Mouse (Mus musculus) layer of hippocampus, postnatal 14 days (tissue): ENCODE results near the gene Agtpbp1. TPM values are rescaled to one million over a fixed set of nuclear protein-coding genes. Genes with fewer than 3 reads are reported as not detected.

Experiments
- DNase-seq, 2 experiments: peaks; one replicate each; pipeline ENCODE4 v3.0.0; 2021 to 2022; ENCODE audit warnings: low spot score in 2 of 2, mixed read lengths in 1 of 2
- total RNA-seq, 2 experiments: library from RNA; stranded (reverse); gene quantifications; 2 replicates each; pipeline ENCODE4 v1.2.3; 2021

Gene Agtpbp1
- total RNA-seq, 2 experiments from 2014 or later = 347 to 349 TPM

- DNase-seq = no peak
Measured at GRCm38 (mm10) chr13:59535746-59536145, 49.3 kb downstream of the Agtpbp1 start.

GRCm38 (mm10) chr13:59534301-59534700 is 50.7 kb downstream of the Agtpbp1 start:
- peak in 1 of 2 experiments; percentile 17 for DNase-seq

GRCm38 (mm10) chr13:59533331-59533730 is 51.7 kb downstream of the Agtpbp1 start:
- no peak for DNase-seq

- no peak for DNase-seq
Measured at GRCm38 (mm10) chr13:59531203-59531602, 53.8 kb downstream of the Agtpbp1 start.

GRCm38 (mm10) chr13:59530491-59530890 is 54.5 kb downstream of the Agtpbp1 start:
- no peak for DNase-seq

GRCm38 (mm10) chr13:59521271-59522064 is 63.6 kb downstream of the Agtpbp1 start:
- DNase-seq = no peak

- DNase-seq = no peak
Measured at GRCm38 (mm10) chr13:59520834-59521233, 64.2 kb downstream of the Agtpbp1 start.

- DNase-seq = no peak
Measured at GRCm38 (mm10) chr13:59519479-59519878, 65.5 kb downstream of the Agtpbp1 start.

GRCm38 (mm10) chr13:59518016-59518415 is 67.0 kb downstream of the Agtpbp1 start:
- no peak for DNase-seq

GRCm38 (mm10) chr13:59515074-59515473 is 70.0 kb downstream of the Agtpbp1 start:
- DNase-seq = no peak

GRCm38 (mm10) chr13:59509644-59510366 is 75.2 kb downstream of the Agtpbp1 start:
- DNase-seq = no peak

- DNase-seq = no peak
Measured at GRCm38 (mm10) chr13:59508584-59508983, 76.4 kb downstream of the Agtpbp1 start.

GRCm38 (mm10) chr13:59506450-59506849 is 78.6 kb downstream of the Agtpbp1 start:
- no peak for DNase-seq

GRCm38 (mm10) chr13:59505867-59506266 is 79.2 kb downstream of the Agtpbp1 start:
- peak; percentile 39 to 46 for DNase-seq

GRCm38 (mm10) chr13:59503581-59503980 is 81.4 kb downstream of the Agtpbp1 start:
- no peak for DNase-seq

- DNase-seq = no peak
Measured at GRCm38 (mm10) chr13:59499831-59500230, 85.2 kb downstream of the Agtpbp1 start.

- DNase-seq = no peak
Measured at GRCm38 (mm10) chr13:59499374-59499773, 85.7 kb downstream of the Agtpbp1 start.

GRCm38 (mm10) chr13:59498191-59498590 is 86.8 kb downstream of the Agtpbp1 start:
- DNase-seq = no peak

GRCm38 (mm10) chr13:59495839-59496238 is 89.2 kb downstream of the Agtpbp1 start:
- no peak for DNase-seq

GRCm38 (mm10) chr13:59494619-59495262 is 90.3 kb downstream of the Agtpbp1 start:
- no peak for DNase-seq

GRCm38 (mm10) chr13:59490726-59491125 is 94.3 kb downstream of the Agtpbp1 start:
- DNase-seq = no peak

- DNase-seq = peak in 1 of 2 experiments; percentile 64
Measured at GRCm38 (mm10) chr13:59489143-59489542, 95.9 kb downstream of the Agtpbp1 start.
